Mouse (Mus musculus) monocyte, adult 5-6 weeks (primary cell): Measurements from ENCODE around the gene Fgf8. TPM values are rescaled to one million over a fixed set of nuclear protein-coding genes. Genes with fewer than 3 reads are reported as not detected.

ENCODE experiments used
- ATAC-seq: fragments of 153-309, 156-312 bp; replicated peaks from 2 replicates; pipeline ENCODE4 v1.8.0; 2017; ENCODE audit warnings: mild to moderate bottlenecking; ENCODE audit not compliant: low TSS enrichment, insufficient number of reproducible peaks, severe bottlenecking, poor library complexity, low FRiP score
- total RNA-seq: library from RNA; stranded (forward); fragments of 200-1000, 200-491, 200-594 nt; gene quantifications from 3 replicates; pipeline ENCODE4 v1.2.3, GENCODE M21; 2017

Fgf8 gene
- total RNA-seq, 1 experiment from 2014 or later, result not detected

- no peak for ATAC-seq
These were observed 8.0 kb downstream of the Fgf8 start for GRCm38 (mm10) chr19:45734762-45735161.

GRCm38 (mm10) chr19:45734191-45734590 lies 8.5 kb downstream of the Fgf8 start:
- no peak for ATAC-seq

GRCm38 (mm10) chr19:45733564-45733963 lies 9.2 kb downstream of the Fgf8 start:
- ATAC-seq, result no peak

- no peak for ATAC-seq
These were observed 11.1 kb downstream of the Fgf8 start for GRCm38 (mm10) chr19:45731658-45732057.

GRCm38 (mm10) chr19:45730042-45730441 lies 12.7 kb downstream of the Fgf8 start:
- ATAC-seq, result no peak

GRCm38 (mm10) chr19:45727231-45727630 lies 15.5 kb downstream of the Fgf8 start:
- ATAC-seq, result no peak

GRCm38 (mm10) chr19:45725677-45726277 lies 16.9 kb downstream of the Fgf8 start:
- ATAC-seq, result no peak

GRCm38 (mm10) chr19:45722188-45722587 lies 20.5 kb downstream of the Fgf8 start:
- ATAC-seq, result no peak

GRCm38 (mm10) chr19:45718286-45718685 lies 24.4 kb downstream of the Fgf8 start:
- no peak for ATAC-seq

GRCm38 (mm10) chr19:45717493-45718220 lies 25.1 kb downstream of the Fgf8 start:
- ATAC-seq, result no peak

GRCm38 (mm10) chr19:45708704-45709103 lies 34.0 kb downstream of the Fgf8 start:
- no peak for ATAC-seq

GRCm38 (mm10) chr19:45696281-45696600 lies 46.5 kb downstream of the Fgf8 start:
- no peak for ATAC-seq

- no peak for ATAC-seq
These were observed 47.0 kb downstream of the Fgf8 start for GRCm38 (mm10) chr19:45695496-45696280.

- no peak for ATAC-seq
These were observed 48.7 kb downstream of the Fgf8 start for GRCm38 (mm10) chr19:45694056-45694455.

GRCm38 (mm10) chr19:45692211-45692610 lies 50.5 kb downstream of the Fgf8 start:
- no peak for ATAC-seq

- no peak for ATAC-seq
These were observed 51.6 kb downstream of the Fgf8 start for GRCm38 (mm10) chr19:45691001-45691535.

- ATAC-seq, result no peak
These were observed 55.7 kb downstream of the Fgf8 start for GRCm38 (mm10) chr19:45687001-45687400.
